Mouse (Mus musculus) T-cell, adult 66 days (primary cell): ENCODE results near the gene Egr4. TPM values are rescaled to one million over a fixed set of nuclear protein-coding genes. Genes with fewer than 3 reads are reported as not detected.

Source experiments
- total RNA-seq, 2 experiments: library from RNA; stranded (reverse); gene quantifications; 3 replicates in 1 of 2; 4 replicates in 1 of 2; pipeline ENCODE4 v1.2.4; 2023

Egr4 gene
- total RNA-seq, result not detected

GRCm38 (mm10) chr6:85513531-85513910, at the start of gene Egr4:
Egr4 (minus strand) TSS chr6:85513589.

GRCm38 (mm10) chr6:85502911-85503250, 10.5 kb downstream of the Egr4 start, which contains the start of gene Fbxo41:
Fbxo41 (minus strand) TSS chr6:85502994.

Other genes starting within 250 kb of the Egr4 start
- 1 to 10 TPM; 5.7 to 6.1 TPM for gene Sfxn5, start 180.2 kb downstream of the Egr4 start, total RNA-seq
- gene Rab11fip5, start 139.0 kb downstream of the Egr4 start, total RNA-seq, result 1 to 10 TPM; 1.0 to 1.4 TPM
- gene Noto, start 89.7 kb downstream of the Egr4 start, total RNA-seq, result not detected
- gene Smyd5, start 81.6 kb downstream of the Egr4 start, total RNA-seq, result 10 to 100 TPM; 37.4 to 41.0 TPM
- gene Cct7, start 62.1 kb downstream of the Egr4 start, total RNA-seq, result 100 to 1,000 TPM; 188 to 191 TPM
- 10 to 100 TPM; 21.9 to 22.5 TPM for gene Pradc1, start 61.6 kb downstream of the Egr4 start, total RNA-seq
- not detected for gene Fbxo41, start 10.6 kb downstream of the Egr4 start, total RNA-seq
- 1 to 10 TPM; 3.2 to 4.3 TPM for gene Alms1, start 73.9 kb upstream of the Egr4 start, total RNA-seq
- gene Nat8f7, start 199.6 kb upstream of the Egr4 start, total RNA-seq, result not detected